Mouse (Mus musculus) bone marrow, adult 2 months (tissue): ENCODE data around the gene Lsm14b.

Experiments used
- CTCF ChIP-seq: fragments of 200-500 bp; IDR thresholded peaks from 2 replicates; pipeline ENCODE4 v1.5.1; 2011; ENCODE audit warnings: low read length, control low read depth; ENCODE audit not compliant: control insufficient read depth, insufficient read depth
- POLR2A ChIP-seq: fragments of 200-500 bp; IDR thresholded peaks from 2 replicates; pipeline ENCODE4 v1.6.1; 2011; ENCODE audit warnings: low read depth, mild to moderate bottlenecking, control low read depth, low read length, borderline replicate concordance; ENCODE audit not compliant: control insufficient read depth

DNA sequence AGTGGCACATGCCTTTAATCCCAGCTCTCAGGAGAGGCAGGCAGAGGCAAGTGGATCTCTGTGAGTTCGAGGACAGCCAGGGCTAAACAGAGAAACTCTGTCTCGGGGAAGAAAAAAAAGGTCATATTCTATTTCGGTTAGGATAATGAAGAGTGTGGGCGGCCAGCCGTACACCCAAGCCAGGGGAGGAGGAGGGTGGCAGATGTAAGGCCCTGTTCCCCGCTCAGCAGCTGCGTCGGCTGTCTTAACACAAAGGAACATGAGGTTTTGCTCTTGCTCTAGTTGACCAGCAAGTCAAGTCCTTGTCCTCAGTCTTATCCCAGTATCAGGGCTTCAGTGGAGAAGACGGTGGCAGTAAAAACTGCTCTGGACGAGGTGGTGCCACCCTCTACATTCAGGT lies 58.3 kb downstream of the Lsm14b start:
- TF ChIP-seq CTCF: no peak
- no peak for TF ChIP-seq POLR2A
